Mouse (Mus musculus): Measurements from ENCODE around the gene A430078G23Rik. TPM values are rescaled to one million over a fixed set of nuclear protein-coding genes. Genes with fewer than 3 reads are reported as not detected.

Gene A430078G23Rik
- polyA plus RNA-seq, 1 experiment from 2014 or later = 0.05 TPM

GRCm38 (mm10) chr8:3415259-3415658, 62.0 kb downstream of the A430078G23Rik start:
- peaks cover 26% of the 10 kb centered on the region for H3K4me1 ChIP-seq (replicated peaks; ENCODE audit: insufficient read depth, low read length)
- H3K27me3 ChIP-seq (ENCODE audit: insufficient read depth, low read length) = no peaks in the 10 kb centered on the region
- H3K9me3 ChIP-seq (replicated peaks; ENCODE audit: low read length) = no peaks in the 10 kb centered on the region
- H3K4me3 ChIP-seq (replicated peaks; ENCODE audit: low read depth, low read length) = no peak overlapping the region
- no peak for TF ChIP-seq CTCF (IDR thresholded peaks at IDR 0.05; ENCODE audit: low read depth)
- no peak overlapping the region for H3K9ac ChIP-seq (ENCODE audit: low read depth, low read length)
- DNase-seq (ENCODE audit: low spot score) (no peak), ATAC-seq (replicated peaks; ENCODE audit: low FRiP score, low read depth) (no peak)
- no peaks in the 10 kb centered on the region for H3K36me3 ChIP-seq (ENCODE audit: insufficient read depth, low read length)
- WGBS = 65% methylated on average over 4 of the region's 4 CpGs
- no peak overlapping the region for H3K27ac ChIP-seq
- no peak overlapping the region for H3K4me2 ChIP-seq (ENCODE audit: low read length)

- no peak for ATAC-seq (replicated peaks; ENCODE audit: low FRiP score, low read depth)
- no peak overlapping the region for H3K4me2 ChIP-seq (ENCODE audit: low read length)
- DNase-seq (ENCODE audit: low spot score) = no peak
- H3K36me3 ChIP-seq (ENCODE audit: insufficient read depth, low read length) = no peaks in the 10 kb centered on the region
- no peak overlapping the region for H3K4me3 ChIP-seq (replicated peaks; ENCODE audit: low read depth, low read length)
- no peaks in the 10 kb centered on the region for H3K9me3 ChIP-seq (replicated peaks; ENCODE audit: low read length)
- H3K4me1 ChIP-seq (replicated peaks; ENCODE audit: insufficient read depth, low read length) = peaks cover 30% of the 10 kb centered on the region
- no peak overlapping the region for H3K9ac ChIP-seq (ENCODE audit: low read depth, low read length)
- no peaks in the 10 kb centered on the region for H3K27me3 ChIP-seq (ENCODE audit: insufficient read depth, low read length)
- no peak for TF ChIP-seq CTCF (IDR thresholded peaks at IDR 0.05; ENCODE audit: low read depth)
- 89% methylated on average over 6 of the region's 6 CpGs for WGBS
- no peak overlapping the region for H3K27ac ChIP-seq
Measured at GRCm38 (mm10) chr8:3415661-3416060, 62.4 kb downstream of the A430078G23Rik start.

- WGBS = 27% methylated on average over 4 of the region's 4 CpGs
- Histone ChIP-seq H3K4me3 (replicated peaks; ENCODE audit: low read depth, low read length) (no peak overlapping the region), H3K9ac (ENCODE audit: low read depth, low read length) (0 out of 2 replicates have a peak overlapping the region, but pooled peaks have one; percentile 8), H3K36me3 (ENCODE audit: insufficient read depth, low read length) (no peaks in the 10 kb centered on the region), H3K4me1 (replicated peaks; ENCODE audit: insufficient read depth, low read length) (peaks cover 30% of the 10 kb centered on the region), H3K27me3 (ENCODE audit: insufficient read depth, low read length) (no peaks in the 10 kb centered on the region), H3K4me2 (ENCODE audit: low read length) (no peak overlapping the region), H3K9me3 (replicated peaks; ENCODE audit: low read length) (no peaks in the 10 kb centered on the region), H3K27ac (0 out of 2 replicates have a peak overlapping the region, but pooled peaks have one; percentile 5)
- ATAC-seq (replicated peaks; ENCODE audit: low FRiP score, low read depth) (no peak), DNase-seq (ENCODE audit: low spot score) (no peak)
- TF ChIP-seq CTCF (IDR thresholded peaks at IDR 0.05; ENCODE audit: low read depth) = no peak
Measured at GRCm38 (mm10) chr8:3416846-3417245, 63.6 kb downstream of the A430078G23Rik start.

GRCm38 (mm10) chr8:3417455-3417854, 64.2 kb downstream of the A430078G23Rik start:
- H3K27ac ChIP-seq = peak overlapping the region; percentile 72

GRCm38 (mm10) chr8:3418101-3418500, 64.9 kb downstream of the A430078G23Rik start:
- H3K9ac ChIP-seq (ENCODE audit: low read depth, low read length) = no peak overlapping the region
- peak overlapping the region; percentile 72 for H3K27ac ChIP-seq
- no peaks in the 10 kb centered on the region for H3K36me3 ChIP-seq (ENCODE audit: insufficient read depth, low read length)
- WGBS = 95% methylated on average over 1 of the region's 1 CpGs
- ATAC-seq (replicated peaks; ENCODE audit: low FRiP score, low read depth) (no peak; the same call in 1 of the 2 replicates), DNase-seq (ENCODE audit: low spot score) (peak; percentile 35)
- no peaks in the 10 kb centered on the region for H3K27me3 ChIP-seq (ENCODE audit: insufficient read depth, low read length)
- H3K4me2 ChIP-seq (ENCODE audit: low read length) = no peak overlapping the region
- no peaks in the 10 kb centered on the region for H3K9me3 ChIP-seq (replicated peaks; ENCODE audit: low read length)
- H3K4me3 ChIP-seq (replicated peaks; ENCODE audit: low read depth, low read length) = no peak overlapping the region
- TF ChIP-seq CTCF (IDR thresholded peaks at IDR 0.05; ENCODE audit: low read depth) = no peak
- peaks cover 30% of the 10 kb centered on the region for H3K4me1 ChIP-seq (replicated peaks; ENCODE audit: insufficient read depth, low read length)

More at GRCm38 (mm10) chr8:3417455-3417854, 64.2 kb downstream of the A430078G23Rik start:
- ATAC-seq (replicated peaks; ENCODE audit: low FRiP score, low read depth) (peak; percentile 62), DNase-seq (ENCODE audit: low spot score) (peak; percentile 60)
- no peaks in the 10 kb centered on the region for H3K36me3 ChIP-seq (ENCODE audit: insufficient read depth, low read length)
- H3K9me3 ChIP-seq (replicated peaks; ENCODE audit: low read length) = no peaks in the 10 kb centered on the region
- 13% methylated on average over 8 of the region's 8 CpGs for WGBS
- H3K4me1 ChIP-seq (replicated peaks; ENCODE audit: insufficient read depth, low read length) = peaks cover 30% of the 10 kb centered on the region
- no peak overlapping the region for H3K4me3 ChIP-seq (replicated peaks; ENCODE audit: low read depth, low read length)
- H3K4me2 ChIP-seq (ENCODE audit: low read length) = no peak overlapping the region
- H3K9ac ChIP-seq (ENCODE audit: low read depth, low read length) = no peak overlapping the region
- no peaks in the 10 kb centered on the region for H3K27me3 ChIP-seq (ENCODE audit: insufficient read depth, low read length)
- TF ChIP-seq CTCF (IDR thresholded peaks at IDR 0.05; ENCODE audit: low read depth) = no peak

- WGBS = 36% methylated on average over 10 of the region's 10 CpGs
- ATAC-seq (replicated peaks; ENCODE audit: low FRiP score, low read depth) (no peak), DNase-seq (ENCODE audit: low spot score) (no peak)
- Histone ChIP-seq H3K4me3 (replicated peaks; ENCODE audit: low read depth, low read length) (no peak overlapping the region), H3K27ac (peak overlapping the region; percentile 50; the same call in 1 of the 2 replicates), H3K9ac (ENCODE audit: low read depth, low read length) (no peak overlapping the region), H3K27me3 (ENCODE audit: insufficient read depth, low read length) (no peaks in the 10 kb centered on the region), H3K9me3 (replicated peaks; ENCODE audit: low read length) (no peaks in the 10 kb centered on the region), H3K4me1 (replicated peaks; ENCODE audit: insufficient read depth, low read length) (peaks cover 26% of the 10 kb centered on the region), H3K36me3 (ENCODE audit: insufficient read depth, low read length) (no peaks in the 10 kb centered on the region), H3K4me2 (ENCODE audit: low read length) (no peak overlapping the region)
- TF ChIP-seq CTCF (IDR thresholded peaks at IDR 0.05; ENCODE audit: low read depth) = no peak
Measured at GRCm38 (mm10) chr8:3420105-3420706, 67.0 kb downstream of the A430078G23Rik start.
